Mouse (Mus musculus) limb, embryonic 15.5 days (tissue): ENCODE measurements around the gene Camkk2. TPM values are rescaled to one million over a fixed set of nuclear protein-coding genes. Genes with fewer than 3 reads are reported as not detected.

Experiments
- ATAC-seq: fragments of 200-750 bp; cut with Nextera tagmentation; 2 replicates; pipeline ENCODE4 v1.8.0; 2017; ENCODE audit warnings: low read depth, moderate TSS enrichment; ENCODE audit not compliant: insufficient number of reproducible peaks, low FRiP score, low TSS enrichment
- H3K27ac ChIP-seq: fragments of 300-500 bp; sonication (generic); 2 replicates; pipeline ENCODE4 v1.5.1; 2015; ENCODE audit warnings: moderate library complexity, mild to moderate bottlenecking, inconsistent platforms
- H3K27me3 ChIP-seq: fragments of 300-500 bp; sonication (generic); 2 replicates; pipeline ENCODE4 v1.6.1; 2015; ENCODE audit warnings: inconsistent platforms
- H3K36me3 ChIP-seq: fragments of 300-500 bp; sonication (generic); 2 replicates; pipeline ENCODE4 v1.6.1; 2015; ENCODE audit warnings: inconsistent platforms
- H3K4me1 ChIP-seq: fragments of 300-500 bp; sonication (generic); 2 replicates; pipeline ENCODE4 v1.6.1; 2015; ENCODE audit warnings: inconsistent platforms
- H3K4me2 ChIP-seq: fragments of 300-500 bp; sonication (generic); 2 replicates; pipeline ENCODE4 v1.6.1; 2015; ENCODE audit warnings: mild to moderate bottlenecking, inconsistent platforms
- H3K4me3 ChIP-seq: fragments of 300-500 bp; sonication (generic); 2 replicates; pipeline ENCODE4 v1.5.1; 2015; ENCODE audit warnings: mild to moderate bottlenecking, inconsistent platforms
- H3K9ac ChIP-seq: fragments of 300-500 bp; sonication (generic); 2 replicates; pipeline ENCODE4 v1.6.1; 2015; ENCODE audit warnings: inconsistent platforms
- H3K9me3 ChIP-seq: fragments of 300-500 bp; sonication (generic); 2 replicates; pipeline ENCODE4 v1.6.1; 2016; ENCODE audit warnings: inconsistent platforms
- WGBS: fragments of 180-500 bp; shearing (Covaris S2); methylation state at CpG from one replicate; pipeline ENCODE4 v1.1.7; 2015; 5-methylcytosine and 5-hydroxymethylcytosine counted together
- polyA plus RNA-seq: library from polyadenylated mRNA; unstranded; fragments of >200 nt; fragmentation: Nextera tagmentation; extraction: Ambion mirVana; gene quantifications from 2 replicates; pipeline ENCODE4 v1.2.1, GENCODE M21; 2015

Camkk2 gene
- polyA plus RNA-seq, 1 experiment from 2014 or later: 37.9 TPM

DNA sequence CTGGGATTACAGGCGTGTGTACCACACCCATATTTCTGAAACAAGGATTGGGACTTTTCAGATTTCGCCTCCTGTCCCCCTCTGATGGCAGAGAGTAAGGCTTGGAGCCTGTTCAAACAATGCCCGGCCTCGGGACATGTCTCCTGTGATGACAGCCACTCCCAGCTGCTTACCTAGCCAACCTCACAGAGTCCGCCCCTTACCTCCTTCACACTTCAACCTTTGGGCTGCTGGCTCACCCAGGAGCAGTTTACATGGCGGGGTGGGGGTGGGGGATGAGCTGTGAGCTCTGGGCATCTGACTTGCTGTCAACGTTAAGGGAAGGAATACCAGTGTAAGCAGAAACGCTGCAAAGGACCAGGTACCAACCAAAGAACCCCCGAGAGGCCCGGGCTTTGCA, 48.4 kb downstream of the Camkk2 start:
- Histone ChIP-seq H3K4me3 (no peak overlapping the region), H3K36me3 (0 out of 2 replicates have a peak, but pooled peaks cover 2% of the 10 kb centered on the region), H3K9me3 (no peaks in the 10 kb centered on the region), H3K4me1 (peaks cover 19% of the 10 kb centered on the region), H3K4me2 (no peak overlapping the region), H3K27me3 (no peaks in the 10 kb centered on the region), H3K27ac (no peak overlapping the region), H3K9ac (no peak overlapping the region)
- WGBS: 74% methylated on average over 10 of the region's 10 CpGs
- ATAC-seq: no peak

DNA sequence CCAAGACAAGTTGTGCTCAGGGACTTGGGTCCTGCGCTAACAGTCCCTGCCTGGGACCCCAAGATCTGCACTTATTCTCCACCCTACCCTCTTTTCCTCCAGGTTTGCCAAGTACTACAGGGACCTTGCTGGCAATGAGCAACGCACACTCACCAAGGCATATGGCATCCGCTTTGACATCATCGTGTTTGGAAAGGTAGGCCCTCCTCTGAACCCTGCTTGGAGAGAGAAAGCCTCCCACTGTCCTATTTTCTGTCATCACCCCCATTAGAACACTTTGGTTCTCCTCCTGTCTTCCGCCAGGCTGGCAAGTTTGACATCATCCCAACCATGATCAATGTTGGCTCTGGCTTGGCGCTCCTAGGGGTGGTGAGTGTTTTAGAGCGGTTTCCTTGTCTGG, 52.1 kb downstream of the Camkk2 start:
- Histone ChIP-seq H3K27me3 (no peaks in the 10 kb centered on the region), H3K27ac (no peak overlapping the region), H3K4me1 (peaks cover 7% of the 10 kb centered on the region), H3K4me3 (no peak overlapping the region), H3K9me3 (no peaks in the 10 kb centered on the region), H3K36me3 (no peaks in the 10 kb centered on the region), H3K9ac (no peak overlapping the region), H3K4me2 (no peak overlapping the region)
- WGBS: 93% methylated on average over 7 of the region's 7 CpGs
- no peak for ATAC-seq

DNA sequence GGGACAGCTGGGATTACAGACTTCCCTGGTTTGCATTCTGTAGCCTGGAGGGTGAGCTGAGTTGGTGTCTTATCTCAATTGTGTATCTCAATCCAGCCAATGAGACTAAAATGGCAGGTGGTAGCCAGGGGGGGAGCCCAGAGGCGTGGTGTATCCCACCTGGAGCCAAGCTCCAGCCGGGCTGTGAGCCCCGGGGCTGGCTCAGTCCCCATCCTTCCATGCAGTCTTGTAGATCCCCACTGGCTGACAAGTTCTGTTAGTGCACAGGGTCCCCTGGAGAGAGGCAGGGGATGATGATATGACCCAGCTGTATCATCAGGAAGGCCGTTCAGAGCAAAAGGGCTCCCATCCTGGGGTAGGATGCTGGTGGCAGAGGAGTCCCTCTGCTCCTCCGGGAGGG, 52.6 kb downstream of the Camkk2 start:
- WGBS: 81% methylated on average over 5 of the region's 5 CpGs
- H3K9me3 ChIP-seq: no peaks in the 10 kb centered on the region

DNA sequence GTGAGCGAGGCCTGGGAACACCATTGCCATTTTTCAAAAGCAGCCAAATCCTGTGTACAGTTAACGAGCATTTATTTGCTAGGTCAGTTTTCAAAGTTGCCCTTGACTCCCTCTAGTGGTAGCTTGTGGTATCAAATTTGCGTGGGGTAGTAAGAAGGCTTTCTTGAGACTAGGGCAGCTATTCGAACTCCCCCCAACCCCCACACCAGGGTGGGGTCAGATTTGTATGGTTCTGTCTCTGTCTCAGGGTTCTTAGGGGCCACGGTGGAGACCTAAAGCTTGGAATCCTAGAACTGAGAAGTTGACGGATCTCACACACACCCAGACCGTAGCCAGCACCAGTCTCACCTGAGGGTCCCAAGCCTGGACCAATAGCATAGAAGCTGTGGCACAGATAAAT, 53.1 kb downstream of the Camkk2 start:
- Histone ChIP-seq H3K4me2 (no peak overlapping the region), H3K36me3 (no peaks in the 10 kb centered on the region), H3K27me3 (no peaks in the 10 kb centered on the region), H3K9me3 (no peaks in the 10 kb centered on the region), H3K4me3 (no peak overlapping the region), H3K4me1 (no peaks in the 10 kb centered on the region), H3K9ac (no peak overlapping the region), H3K27ac (no peak overlapping the region)
- ATAC-seq: no peak
- WGBS: 17% methylated on average over 7 of the region's 7 CpGs

More for the DNA sequence above, 52.6 kb downstream of the Camkk2 start:
- Histone ChIP-seq H3K27me3 (no peaks in the 10 kb centered on the region), H3K36me3 (no peaks in the 10 kb centered on the region), H3K9ac (no peak overlapping the region), H3K4me2 (no peak overlapping the region), H3K4me3 (no peak overlapping the region), H3K27ac (no peak overlapping the region), H3K4me1 (peaks cover 3% of the 10 kb centered on the region; the same call in 1 of the 2 replicates)
- no peak for ATAC-seq

DNA sequence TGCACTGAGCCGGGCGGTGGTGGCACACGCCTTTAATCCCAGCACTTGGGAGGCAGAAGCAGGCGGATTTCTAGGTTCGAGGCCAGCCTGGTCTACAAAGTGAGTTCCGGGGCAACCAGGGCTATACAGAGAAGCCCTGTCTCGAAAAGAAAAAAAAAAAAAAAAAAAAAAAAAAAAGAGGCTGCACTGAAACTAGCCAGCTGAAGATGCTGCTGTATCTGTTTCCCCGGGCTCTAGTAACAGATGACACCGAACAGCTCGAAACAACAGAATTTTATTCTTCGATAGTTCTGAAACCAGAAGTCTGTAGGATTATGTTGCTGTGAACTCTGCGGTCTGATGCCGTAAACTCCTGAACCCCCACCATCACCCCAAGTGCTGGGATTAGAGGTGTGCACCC, 53.8 kb downstream of the Camkk2 start:
- 84% methylated on average over 13 of the region's 13 CpGs for WGBS
- no peak overlapping the region for H3K4me3 ChIP-seq

DNA sequence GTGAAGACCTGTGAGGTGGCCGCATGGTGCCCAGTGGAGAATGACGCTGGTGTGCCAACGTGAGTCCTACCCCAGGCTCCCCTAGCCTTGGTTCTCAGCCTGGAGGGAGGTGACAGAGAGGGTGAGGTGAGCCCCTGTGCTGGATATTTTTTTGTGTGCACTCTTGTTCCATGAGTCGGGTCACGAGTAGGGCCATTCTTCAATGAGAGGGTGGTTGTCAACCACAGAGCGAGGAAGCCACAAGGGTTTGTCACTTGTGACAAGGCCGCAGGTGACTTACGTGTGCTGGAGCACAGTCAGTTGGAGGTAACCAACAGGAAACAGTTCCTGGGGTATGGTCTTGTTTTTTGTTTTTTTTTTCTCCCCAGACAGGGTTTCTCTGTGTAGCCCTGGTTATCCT, 60.0 kb downstream of the Camkk2 start:
- Histone ChIP-seq H3K4me2 (no peak overlapping the region), H3K9me3 (no peaks in the 10 kb centered on the region), H3K9ac (no peak overlapping the region), H3K36me3 (0 out of 2 replicates have a peak, but pooled peaks cover 3% of the 10 kb centered on the region), H3K4me3 (no peak overlapping the region), H3K4me1 (0 out of 2 replicates have a peak, but pooled peaks cover 4% of the 10 kb centered on the region), H3K27ac (no peak overlapping the region), H3K27me3 (no peaks in the 10 kb centered on the region)
- no peak for ATAC-seq
- 89% methylated on average over 8 of the region's 8 CpGs for WGBS

More for the DNA sequence above, 53.8 kb downstream of the Camkk2 start:
- no peak overlapping the region for H3K27ac ChIP-seq
- no peak for ATAC-seq
- no peak overlapping the region for H3K9ac ChIP-seq
- no peaks in the 10 kb centered on the region for H3K4me1 ChIP-seq
- no peaks in the 10 kb centered on the region for H3K36me3 ChIP-seq
- no peaks in the 10 kb centered on the region for H3K9me3 ChIP-seq
- H3K4me2 ChIP-seq: no peak overlapping the region
- no peaks in the 10 kb centered on the region for H3K27me3 ChIP-seq

DNA sequence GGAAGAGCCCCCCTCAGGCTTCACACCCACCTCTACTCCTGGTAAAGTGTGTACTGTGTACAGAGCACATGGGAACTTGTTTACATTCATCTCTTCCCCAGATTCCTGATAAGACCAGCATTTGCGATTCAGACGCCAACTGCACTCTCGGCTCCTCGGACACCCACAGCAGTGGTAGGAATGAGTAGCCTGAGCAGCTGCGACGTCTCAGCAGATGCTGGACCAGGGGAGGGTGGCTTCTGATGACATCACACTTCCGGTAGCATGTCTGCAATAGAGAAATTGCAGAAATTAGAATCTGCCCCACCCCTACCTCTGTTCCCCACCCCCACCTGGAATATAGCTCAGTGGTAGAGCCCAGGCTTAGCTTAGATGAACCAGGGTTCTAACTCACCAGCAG, 60.8 kb downstream of the Camkk2 start:
- Histone ChIP-seq H3K36me3 (0 out of 2 replicates have a peak, but pooled peaks cover 3% of the 10 kb centered on the region), H3K27me3 (no peaks in the 10 kb centered on the region), H3K4me1 (0 out of 2 replicates have a peak, but pooled peaks cover 4% of the 10 kb centered on the region), H3K4me2 (no peak overlapping the region), H3K4me3 (no peak overlapping the region), H3K9me3 (no peaks in the 10 kb centered on the region), H3K9ac (no peak overlapping the region), H3K27ac (no peak overlapping the region)
- 70% methylated on average over 7 of the region's 7 CpGs for WGBS
- no peak for ATAC-seq

DNA sequence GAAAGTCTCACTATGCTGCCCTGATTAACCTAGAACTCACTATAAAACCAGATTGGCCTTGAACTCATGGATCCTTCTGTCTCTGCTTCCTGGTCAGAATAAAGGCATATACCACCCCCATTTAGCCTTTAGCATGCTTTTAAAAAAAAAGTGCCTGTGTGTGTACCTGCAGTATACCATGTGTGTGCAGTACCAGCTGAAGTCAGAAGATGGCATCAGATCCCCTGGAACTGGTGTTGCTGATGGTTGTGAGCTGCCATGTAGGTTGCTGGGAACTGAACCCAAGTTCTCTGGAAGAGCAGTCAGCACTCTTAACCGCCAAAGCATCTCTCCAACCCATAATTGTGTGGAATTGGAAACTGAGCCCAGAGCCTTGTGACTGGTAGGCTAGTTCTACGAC, 62.4 kb downstream of the Camkk2 start:
- Histone ChIP-seq H3K27me3 (no peaks in the 10 kb centered on the region), H3K4me1 (0 out of 2 replicates have a peak, but pooled peaks cover 4% of the 10 kb centered on the region), H3K36me3 (0 out of 2 replicates have a peak, but pooled peaks cover 3% of the 10 kb centered on the region), H3K4me3 (no peak overlapping the region), H3K4me2 (no peak overlapping the region), H3K9ac (no peak overlapping the region), H3K9me3 (no peaks in the 10 kb centered on the region), H3K27ac (no peak overlapping the region)
- WGBS: 99% methylated on average over 2 of the region's 2 CpGs
- no peak for ATAC-seq

DNA sequence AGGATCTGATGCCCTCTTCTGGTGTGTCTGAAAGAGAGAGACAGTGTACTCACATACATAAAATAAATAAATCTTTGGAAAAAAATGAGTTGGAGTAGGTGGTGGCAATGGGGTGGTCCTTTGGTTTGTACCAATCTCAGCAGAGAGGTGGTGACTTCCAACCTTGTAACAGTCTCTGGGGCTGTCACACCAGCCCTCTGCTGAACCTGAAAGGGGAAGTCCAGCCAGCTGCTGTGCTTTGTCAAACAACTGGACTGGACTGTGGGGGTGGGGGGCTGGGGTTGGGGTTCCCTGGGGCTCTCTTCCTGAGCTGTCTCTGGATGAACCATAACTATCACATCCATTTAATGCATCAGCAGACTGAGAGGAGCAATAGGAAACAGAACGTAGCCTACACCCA, 63.5 kb downstream of the Camkk2 start:
- no peak overlapping the region for H3K4me3 ChIP-seq
- H3K27me3 ChIP-seq: no peaks in the 10 kb centered on the region
- H3K9me3 ChIP-seq: no peaks in the 10 kb centered on the region
- H3K9ac ChIP-seq: no peak overlapping the region
- H3K36me3 ChIP-seq: 0 out of 2 replicates have a peak, but pooled peaks cover 3% of the 10 kb centered on the region
- WGBS: 54% methylated on average over 1 of the region's 1 CpGs
- H3K27ac ChIP-seq: no peak overlapping the region
- H3K4me2 ChIP-seq: no peak overlapping the region
- no peak for ATAC-seq
- H3K4me1 ChIP-seq: 0 out of 2 replicates have a peak, but pooled peaks cover 4% of the 10 kb centered on the region

DNA sequence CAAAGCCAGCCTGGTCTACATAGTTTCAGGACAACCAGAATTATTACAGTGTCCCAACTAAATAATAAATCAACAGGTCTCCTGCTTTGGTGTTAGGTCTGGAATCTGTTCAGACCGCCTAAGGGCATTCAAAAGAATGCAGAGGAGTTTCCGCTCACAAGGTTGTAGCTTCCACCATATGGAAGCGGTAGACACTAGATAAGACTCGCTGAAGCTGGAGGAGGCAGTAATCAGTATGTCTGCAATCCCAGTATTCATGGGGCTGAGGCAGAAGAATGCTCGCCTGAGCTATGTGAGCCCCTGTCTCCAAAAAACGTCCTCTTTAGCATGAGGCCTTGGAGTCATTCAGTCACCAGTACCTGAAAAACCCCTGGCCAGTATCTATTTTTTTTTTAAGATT, 70.4 kb downstream of the Camkk2 start:
- H3K9ac ChIP-seq: no peak overlapping the region

DNA sequence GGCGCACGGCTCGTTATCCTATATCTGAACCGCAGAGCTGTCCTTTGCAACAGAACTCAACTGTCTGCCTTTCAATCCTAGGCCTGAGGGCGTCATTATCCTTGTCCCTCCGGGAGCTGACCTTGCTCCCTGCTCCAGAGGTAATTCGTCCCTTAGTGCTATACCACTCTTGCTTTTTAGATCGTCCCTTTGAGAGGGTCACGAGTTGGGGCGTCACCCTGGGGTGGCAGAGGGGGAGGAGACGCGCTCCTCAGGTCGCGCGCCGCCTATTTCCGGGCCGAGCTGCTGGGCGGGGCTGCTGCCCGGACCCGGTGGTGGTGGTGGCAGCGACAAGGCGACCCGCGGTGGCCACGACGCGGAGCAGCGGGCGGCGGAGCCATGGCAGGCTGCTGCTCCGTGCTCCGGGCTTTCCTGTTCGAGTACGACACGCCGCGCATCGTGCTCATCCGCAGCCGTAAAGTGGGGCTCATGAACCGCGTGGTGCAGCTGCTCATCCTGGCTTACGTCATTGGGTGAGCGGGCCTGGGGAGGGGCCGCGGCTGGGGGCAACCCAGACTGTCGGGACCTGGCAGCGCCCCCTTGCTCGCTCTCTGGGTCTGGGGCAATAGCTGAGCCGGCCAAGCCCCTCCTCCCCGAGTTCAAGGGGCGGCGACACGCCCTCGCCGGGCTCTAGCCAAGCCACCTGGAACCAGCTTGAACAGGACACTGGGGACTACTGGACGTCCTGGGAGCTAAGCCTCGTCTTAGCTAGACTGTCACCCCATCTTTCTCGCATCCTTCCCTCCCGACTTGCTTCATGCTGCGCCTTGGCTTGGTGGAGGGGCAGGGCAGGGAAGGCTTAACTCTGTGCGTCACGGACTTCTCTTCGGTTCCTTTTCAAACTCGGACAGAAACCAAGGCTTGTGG, 71.7 kb downstream of the Camkk2 start, which contains the start of gene P2rx4:
Gene P2rx4 (plus strand): TSS at position 269 of the 906 bp plus-strand sequence.
- Histone ChIP-seq H3K9me3 (no peaks in the 10 kb centered on the region), H3K4me1 (peaks cover 14% of the 10 kb centered on the region), H3K27me3 (no peaks in the 10 kb centered on the region), H3K4me3 (peak within 1 kb of the TSS; percentile 67), H3K27ac (peak within 1 kb of the TSS; percentile 85), H3K36me3 (no peaks in the 10 kb centered on the region), H3K9ac (peak within 1 kb of the TSS; percentile 41), H3K4me2 (peak within 1 kb of the TSS; percentile 76)
- under 1% methylated on average over 65 of the region's 66 CpGs for WGBS
- ATAC-seq: peak; percentile 84

More for the DNA sequence above, 70.4 kb downstream of the Camkk2 start:
- H3K4me1 ChIP-seq: peaks cover 14% of the 10 kb centered on the region
- H3K4me3 ChIP-seq: peak overlapping the region; percentile 67; the same call in 1 of the 2 replicates
- no peak for ATAC-seq
- no peaks in the 10 kb centered on the region for H3K9me3 ChIP-seq
- no peak overlapping the region for H3K4me2 ChIP-seq
- H3K27ac ChIP-seq: no peak overlapping the region
- 57% methylated on average over 6 of the region's 6 CpGs for WGBS
- H3K36me3 ChIP-seq: no peaks in the 10 kb centered on the region
- H3K27me3 ChIP-seq: no peaks in the 10 kb centered on the region

DNA sequence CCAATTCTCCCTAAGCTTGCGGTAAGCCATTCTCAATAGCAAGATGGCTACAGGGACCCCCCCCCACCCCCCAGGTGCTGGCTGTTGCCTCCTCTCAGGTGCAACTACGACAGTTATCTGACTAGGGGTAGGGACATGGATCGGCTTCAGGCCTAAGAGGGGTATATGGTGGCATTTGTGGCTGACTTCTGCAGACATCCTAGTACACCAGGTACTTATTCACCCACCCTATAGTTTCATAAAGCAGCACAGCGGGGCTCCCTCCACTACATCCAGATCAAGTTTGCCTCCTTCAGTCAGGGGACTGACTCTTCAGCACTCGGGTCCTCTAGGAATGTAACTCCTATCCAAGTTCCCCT, 72.3 kb downstream of the Camkk2 start:
- peak overlapping the region; percentile 41 for H3K9ac ChIP-seq
- 36% methylated on average over 5 of the region's 5 CpGs for WGBS
- H3K9me3 ChIP-seq: no peaks in the 10 kb centered on the region
- no peaks in the 10 kb centered on the region for H3K36me3 ChIP-seq
- H3K4me1 ChIP-seq: peaks cover 14% of the 10 kb centered on the region
- ATAC-seq: no peak
- H3K4me3 ChIP-seq: peak overlapping the region; percentile 67
- H3K27ac ChIP-seq: peak overlapping the region; percentile 85
- peak overlapping the region; percentile 76 for H3K4me2 ChIP-seq
- H3K27me3 ChIP-seq: no peaks in the 10 kb centered on the region
